Mouse (Mus musculus) ES-Bruce4 (cell line): ENCODE results near the gene 1190005I06Rik. TPM values are rescaled to one million over a fixed set of nuclear protein-coding genes. Genes with fewer than 3 reads are reported as not detected.

ENCODE experiments used
- H3K27ac ChIP-seq: 2 replicates; pipeline ENCODE4 v1.5.1; 2012; ENCODE audit warnings: low read length, inconsistent platforms; ENCODE audit not compliant: insufficient read depth
- H3K27me3 ChIP-seq: 2 replicates; pipeline ENCODE4 v1.6.1; 2012; ENCODE audit warnings: mild to moderate bottlenecking, low read length, inconsistent platforms; ENCODE audit not compliant: control insufficient read depth, poor library complexity, insufficient read depth, severe bottlenecking
- H3K36me3 ChIP-seq: 2 replicates; pipeline ENCODE4 v1.6.1; 2012; ENCODE audit warnings: inconsistent platforms, mild to moderate bottlenecking, low read length, moderate library complexity; ENCODE audit not compliant: control insufficient read depth, poor library complexity, insufficient read depth, severe bottlenecking
- H3K4me1 ChIP-seq: one replicate; pipeline ENCODE4 v1.8.1; 2011; ENCODE audit warnings: low read length; ENCODE audit not compliant: control insufficient read depth, insufficient read depth
- H3K4me3 ChIP-seq: 2 replicates; pipeline ENCODE4 v1.5.1; 2011; ENCODE audit warnings: low read depth, mild to moderate bottlenecking, low read length
- H3K9ac ChIP-seq: 2 replicates; pipeline ENCODE4 v1.6.1; 2012; ENCODE audit warnings: low read depth, mild to moderate bottlenecking, inconsistent platforms; ENCODE audit not compliant: poor library complexity, severe bottlenecking
- H3K9me3 ChIP-seq: replicated peaks from 2 replicates; pipeline ENCODE4 v1.6.1; 2012; ENCODE audit warnings: mild to moderate bottlenecking, low read length, inconsistent platforms; ENCODE audit not compliant: control insufficient read depth, poor library complexity, insufficient read depth, severe bottlenecking
- CTCF ChIP-seq: IDR thresholded peaks from one replicate; pipeline ENCODE4 v1.8.1; 2011; ENCODE audit warnings: low read depth, low read length
- EP300 ChIP-seq: IDR thresholded peaks from 2 replicates; pipeline ENCODE4 v1.6.1; 2011; ENCODE audit warnings: low read depth, low read length; ENCODE audit not compliant: insufficient read depth
- POLR2A ChIP-seq: IDR thresholded peaks from one replicate; pipeline ENCODE4 v1.8.1; 2011; ENCODE audit warnings: low read length; ENCODE audit not compliant: insufficient read depth
- polyA plus RNA-seq: library from polyadenylated mRNA; stranded (reverse); fragments of >200 nt; gene quantifications from 2 replicates; pipeline ENCODE4 v1.2.4, GENCODE M21; 2011; ENCODE audit warnings: low read depth; ENCODE audit not compliant: missing spikeins, insufficient read depth, insufficient read length

1190005I06Rik gene
- polyA plus RNA-seq, result 12.4 and 17.7 TPM in 2 replicates

DNA sequence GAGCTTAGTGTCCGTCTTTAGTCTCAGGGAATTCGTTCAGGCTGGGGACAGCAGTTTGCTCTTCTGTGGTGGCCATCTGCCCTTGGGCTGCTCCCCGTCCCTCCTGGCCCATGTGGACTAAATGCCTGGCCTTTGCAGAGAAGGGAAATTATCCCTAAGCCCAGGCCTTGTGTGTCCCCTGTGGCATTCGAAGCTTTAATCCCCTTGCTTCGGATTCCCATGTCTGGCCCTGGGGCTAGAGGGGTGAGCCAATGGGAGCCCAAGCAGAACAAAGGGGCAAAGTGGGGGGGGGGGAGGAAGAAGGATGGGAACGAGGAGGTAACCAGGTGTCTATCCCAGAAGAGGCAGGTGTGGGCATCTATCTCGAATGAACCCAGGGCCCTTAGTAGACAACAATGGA is at the start of gene 1190005I06Rik:
Gene 1190005I06Rik, minus strand, starts transcription at position 101 of the 400 bp plus-strand sequence.
- H3K4me1 ChIP-seq, result no peaks in the 10 kb centered on the region
- no peak within 1 kb of the TSS for H3K27ac ChIP-seq
- H3K36me3 ChIP-seq, result no peaks in the 10 kb centered on the region
- H3K9ac ChIP-seq, result no peak within 1 kb of the TSS
- TF ChIP-seq CTCF, result no peak
- TF ChIP-seq POLR2A, result no peak
- TF ChIP-seq EP300, result no peak
- no peaks in the 10 kb centered on the region for H3K27me3 ChIP-seq
- H3K4me3 ChIP-seq, result no peak within 1 kb of the TSS
- H3K9me3 ChIP-seq, result no peaks in the 10 kb centered on the region

GRCm38 (mm10) chr8:120696401-120697153 is 49.1 kb upstream of the 1190005I06Rik start:
- Histone ChIP-seq H3K4me3 (no peak overlapping the region), H3K9ac (no peak overlapping the region), H3K36me3 (no peaks in the 10 kb centered on the region), H3K27me3 (no peaks in the 10 kb centered on the region), H3K9me3 (no peaks in the 10 kb centered on the region), H3K27ac (no peak overlapping the region), H3K4me1 (no peaks in the 10 kb centered on the region)
- TF ChIP-seq CTCF, result no peak
- no peak for TF ChIP-seq POLR2A
- no peak for TF ChIP-seq EP300

GRCm38 (mm10) chr8:120693861-120694493 is 46.5 kb upstream of the 1190005I06Rik start:
- no peak overlapping the region for H3K9ac ChIP-seq
- H3K4me3 ChIP-seq, result no peak overlapping the region
- H3K27ac ChIP-seq, result no peak overlapping the region

GRCm38 (mm10) chr8:120692934-120693333 is 45.5 kb upstream of the 1190005I06Rik start:
- H3K4me3 ChIP-seq, result no peak overlapping the region
- no peaks in the 10 kb centered on the region for H3K4me1 ChIP-seq
- no peaks in the 10 kb centered on the region for H3K36me3 ChIP-seq
- no peaks in the 10 kb centered on the region for H3K9me3 ChIP-seq
- H3K27ac ChIP-seq, result no peak overlapping the region
- H3K9ac ChIP-seq, result no peak overlapping the region
- no peaks in the 10 kb centered on the region for H3K27me3 ChIP-seq
- TF ChIP-seq EP300 (no peak), CTCF (no peak), POLR2A (no peak)

More at GRCm38 (mm10) chr8:120693861-120694493, 46.5 kb upstream of the 1190005I06Rik start:
- H3K36me3 ChIP-seq, result no peaks in the 10 kb centered on the region
- H3K27me3 ChIP-seq, result no peaks in the 10 kb centered on the region
- H3K9me3 ChIP-seq, result no peaks in the 10 kb centered on the region
- TF ChIP-seq POLR2A, result no peak
- TF ChIP-seq EP300, result no peak
- TF ChIP-seq CTCF, result no peak
- H3K4me1 ChIP-seq, result no peaks in the 10 kb centered on the region

DNA sequence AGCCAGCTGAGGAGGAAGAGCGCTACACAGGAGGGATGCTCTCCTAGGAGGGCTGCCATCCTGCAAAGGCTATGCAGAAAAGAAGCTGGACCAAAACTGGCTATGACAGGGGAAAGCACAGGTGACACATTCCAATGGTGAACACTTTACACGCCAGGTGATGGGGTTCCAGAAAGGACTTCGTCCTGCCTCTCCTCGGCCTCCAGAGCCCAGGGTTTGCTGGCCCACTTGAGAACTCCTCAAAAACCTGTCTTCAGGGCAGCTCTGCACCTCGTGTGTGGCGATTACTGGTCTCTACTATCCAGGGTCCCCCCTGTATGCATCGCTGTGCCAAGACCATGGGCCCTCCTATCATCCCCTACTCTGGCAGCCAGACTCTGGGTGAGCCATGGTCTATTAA is 41.1 kb upstream of the 1190005I06Rik start:
- TF ChIP-seq CTCF, result no peak
- no peak for TF ChIP-seq EP300
- TF ChIP-seq POLR2A, result no peak
- no peak overlapping the region for H3K27ac ChIP-seq

DNA sequence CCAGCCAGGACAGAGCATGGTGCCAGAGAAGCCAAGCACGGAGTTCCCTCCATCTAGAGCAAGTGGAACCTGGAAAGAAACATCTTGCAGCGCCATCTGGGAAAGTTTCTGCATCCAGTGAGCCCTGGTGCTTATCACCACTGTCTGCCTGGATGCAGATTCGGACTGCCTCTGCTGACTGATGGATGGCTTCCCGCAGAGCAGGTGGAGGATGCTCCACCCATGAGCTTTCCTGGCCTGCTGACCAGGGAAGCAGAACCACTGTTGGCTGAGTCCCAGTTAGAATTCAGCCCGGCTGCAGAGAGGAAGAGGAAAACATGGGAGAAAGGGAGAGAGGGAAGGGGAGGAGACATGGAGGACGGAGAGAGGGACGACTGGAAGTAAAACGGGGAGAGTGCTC is 40.4 kb upstream of the 1190005I06Rik start:
- Histone ChIP-seq H3K9me3 (no peaks in the 10 kb centered on the region), H3K4me1 (no peaks in the 10 kb centered on the region), H3K9ac (no peak overlapping the region), H3K27me3 (no peaks in the 10 kb centered on the region), H3K36me3 (no peaks in the 10 kb centered on the region), H3K27ac (no peak overlapping the region), H3K4me3 (no peak overlapping the region)
- no peak for TF ChIP-seq CTCF
- TF ChIP-seq POLR2A, result no peak
- TF ChIP-seq EP300, result no peak

More for the DNA sequence above, 41.1 kb upstream of the 1190005I06Rik start:
- H3K4me3 ChIP-seq, result no peak overlapping the region
- H3K27me3 ChIP-seq, result no peaks in the 10 kb centered on the region
- H3K9ac ChIP-seq, result no peak overlapping the region
- H3K36me3 ChIP-seq, result no peaks in the 10 kb centered on the region
- H3K4me1 ChIP-seq, result no peaks in the 10 kb centered on the region
- H3K9me3 ChIP-seq, result no peaks in the 10 kb centered on the region
